9 mouse cellular contexts compared by ENCODE assay signal in the genomic region with DNA sequence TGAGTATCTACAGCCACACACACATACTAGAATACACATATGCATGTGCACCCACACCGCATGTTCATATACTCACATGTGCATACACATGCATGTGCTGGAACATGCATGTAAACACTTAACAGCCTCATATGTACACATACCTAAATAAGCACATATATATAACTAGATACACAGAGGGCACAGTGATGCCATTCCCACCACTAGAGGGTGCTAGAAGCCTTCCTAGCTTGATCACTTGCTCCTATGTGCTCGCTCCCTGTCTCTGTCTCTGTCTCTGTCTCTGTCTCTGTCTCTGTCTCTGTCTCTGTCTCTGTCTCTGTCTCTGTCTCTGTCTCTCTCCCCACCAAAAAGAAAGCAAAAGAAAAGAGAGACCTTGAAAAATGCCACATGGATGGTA. TPM values are rescaled to one million over a fixed set of nuclear protein-coding genes. Genes with fewer than 3 reads are reported as not detected.
DNase-seq lines count a peak whose midpoint lies in the region; ATAC-seq and TF ChIP-seq lines count a peak whose summit lies in the region.
"Had no signal": no experiment of that assay in that cellular context is flagged by ENCODE, and none has a peak within 500 bp of the region (broad histone marks: within the 10 kb centered on the region; RNA-seq: fewer than 3 reads in every experiment).

No protein-coding gene starts in this region.

- 67% methylated on average over 2 of the region's 2 CpGs for WGBS in forebrain, postnatal 0 days
- whole genome bisulfite sequencing in forebrain, embryonic 10.5 days = 64% methylated on average over 2 of the region's 2 CpGs
- 66% methylated on average over 2 of the region's 2 CpGs for WGBS in intestine, embryonic 15.5 days

- no peak for ATAC-seq in forebrain, postnatal 0 days
- 0 out of 2 replicates have a peak, but pooled peaks have one; percentile 52 for ATAC-seq in frontal cortex, adult (ENCODE audit: low TSS enrichment)
- ATAC-seq in intestine, embryonic 15.5 days = no peak

- H3K27ac ChIP-seq in forebrain, postnatal 0 days (ENCODE audit: low read depth, low read length) = no peak overlapping the region
- no peak overlapping the region for H3K27ac ChIP-seq in forebrain, embryonic 10.5 days
- no peak overlapping the region for H3K27ac ChIP-seq in intestine, embryonic 15.5 days
- H3K27ac ChIP-seq: stomach, embryonic 15.5 days had no signal

- no peak overlapping the region for H3K4me2 ChIP-seq in forebrain, postnatal 0 days (ENCODE audit: low read depth)
- H3K4me2 ChIP-seq in intestine, embryonic 15.5 days (replicated peaks) = no peak overlapping the region
- H3K4me2 ChIP-seq: stomach, embryonic 15.5 days had no signal

- peaks cover 10% of the 10 kb centered on the region; the same call in 1 of the 2 replicates for H3K27me3 ChIP-seq in forebrain, postnatal 0 days (ENCODE audit: insufficient read depth, low read length)
- peaks cover 12% of the 10 kb centered on the region; the same call in 1 of the 2 replicates for H3K27me3 ChIP-seq in forebrain, embryonic 10.5 days (ENCODE audit: poor library complexity, severe bottlenecking)
- no peaks in the 10 kb centered on the region for H3K27me3 ChIP-seq in intestine, embryonic 15.5 days (replicated peaks)
- H3K27me3 ChIP-seq: stomach, embryonic 15.5 days had no signal

- no peaks in the 10 kb centered on the region for H3K4me1 ChIP-seq in forebrain, postnatal 0 days (ENCODE audit: insufficient read depth)
- H3K4me1 ChIP-seq in forebrain, embryonic 10.5 days = peaks cover 23% of the 10 kb centered on the region
- H3K4me1 ChIP-seq in intestine, embryonic 15.5 days (replicated peaks) = peaks cover 19% of the 10 kb centered on the region

- H3K36me3 ChIP-seq in forebrain, postnatal 0 days (ENCODE audit: insufficient read depth) = no peaks in the 10 kb centered on the region
- H3K36me3 ChIP-seq in forebrain, embryonic 10.5 days (replicated peaks) = no peaks in the 10 kb centered on the region
- no peaks in the 10 kb centered on the region for H3K36me3 ChIP-seq in intestine, embryonic 15.5 days
- H3K36me3 ChIP-seq: stomach, embryonic 15.5 days had no signal

- no peak overlapping the region for H3K9ac ChIP-seq in forebrain, postnatal 0 days
- H3K9ac ChIP-seq in intestine, embryonic 15.5 days = no peak overlapping the region
- H3K9ac ChIP-seq: stomach, embryonic 15.5 days had no signal

- H3K9me3 ChIP-seq in forebrain, postnatal 0 days (ENCODE audit: low read length) = no peaks in the 10 kb centered on the region
- H3K9me3 ChIP-seq in forebrain, embryonic 10.5 days = no peaks in the 10 kb centered on the region
- H3K9me3 ChIP-seq in intestine, embryonic 15.5 days = no peaks in the 10 kb centered on the region
- H3K9me3 ChIP-seq: stomach, embryonic 15.5 days had no signal

- TF ChIP-seq CTCF in forebrain, postnatal 0 days (IDR thresholded peaks at IDR 0.05; ENCODE audit: low read depth) = peak; percentile 91

- peak; percentile 82 for DNase-seq in forebrain, postnatal 0 days
- no peak for DNase-seq in forebrain, embryonic 10.5 days (ENCODE audit: extremely low spot score, low spot score)
- DNase-seq in 416B (ENCODE audit: low read depth) = peak; percentile 77
- DNase-seq in adrenal gland, adult 18-20 months (ENCODE audit: low spot score in 2 of 2) = peak; percentile 46 to 50
- peak; percentile 58 to 77 for DNase-seq in left cerebral cortex, adult 18-20 months (ENCODE audit: low spot score in 2 of 2)
- peak; percentile 36 to 61 for DNase-seq in natural killer cell, adult 2 months (ENCODE audit: low spot score in 2 of 2)

- H3K4me3 ChIP-seq in forebrain, postnatal 0 days (ENCODE audit: low read depth, low read length) = no peak overlapping the region
- no peak overlapping the region for H3K4me3 ChIP-seq in forebrain, embryonic 10.5 days
- H3K4me3 ChIP-seq in intestine, embryonic 15.5 days (replicated peaks) = no peak overlapping the region
- H3K4me3 ChIP-seq: stomach, embryonic 15.5 days had no signal

RNA-seq across cellular contexts. Expression of a gene that starts 38.8 kb away (rescaled TPM):
- 102 and 138 TPM in 2 replicates for total RNA-seq in forebrain, postnatal 0 days (2014; rRNA removed)
- 35.6 and 39.0 TPM in 2 replicates for polyA plus RNA-seq in forebrain, postnatal 0 days (2015; fragmentation: Nextera tagmentation; extraction: Ambion mirVana)
- polyA plus RNA-seq in forebrain, embryonic 10.5 days (2016; fragmentation: Nextera tagmentation; extraction: Ambion mirVana) = 6.1 and 7.6 TPM in 2 replicates
- 100 to 1,000 TPM; 106 to 124 TPM for total RNA-seq in adrenal gland, adult 18-20 months (2021)
- total RNA-seq in left cerebral cortex, adult 18-20 months (2021) = 10 to 100 TPM; 61.3 to 71.0 TPM
- 29.5 and 37.8 TPM in 2 replicates for polyA plus RNA-seq in intestine, embryonic 15.5 days (2015; fragmentation: Nextera tagmentation; extraction: Ambion mirVana)
